Mouse (Mus musculus) liver, embryonic 14.5 days (tissue): ENCODE measurements at regions not wholly inside any gene's neighbourhood (a gene's known extent, or its start where the extent isn't known, plus 50 kb on each side); places are given as distances from the start of the nearest gene placed in this dataset.

ENCODE experiments used
- CTCF ChIP-seq: IDR thresholded peaks from 2 replicates; pipeline ENCODE4 v1.5.1; 2016; ENCODE audit warnings: antibody characterized with exemption, low read depth, control low read depth
- EP300 ChIP-seq: IDR thresholded peaks from 2 replicates; pipeline ENCODE4 v1.6.1; 2016; ENCODE audit warnings: antibody characterized with exemption, low read depth

- TF ChIP-seq CTCF (peak; percentile 77), EP300 (no peak)
Measured at GRCm38 (mm10) chr4:53384761-53385160, 55.5 kb upstream of the Slc44a1 start.
